Mouse (Mus musculus) spleen, adult 2 months (tissue): ENCODE measurements around the gene Acsm2. TPM values are rescaled to one million over a fixed set of nuclear protein-coding genes. Genes with fewer than 3 reads are reported as not detected.

Source experiments
- DNase-seq, 2 experiments: peaks; one replicate each; pipeline versions ENCODE4 v3.0.0 to v3.0.0-alpha.2; 2012 to 2021; ENCODE audit warnings: low spot score in 2 of 2, low read depth in 1 of 2
- H3K27ac ChIP-seq: fragments of 200-500 bp; 2 replicates; pipeline ENCODE4 v1.5.1; 2012; ENCODE audit warnings: low read length, inconsistent platforms; ENCODE audit not compliant: insufficient read depth
- H3K27me3 ChIP-seq: fragments of 200-500 bp; 2 replicates; pipeline ENCODE4 v1.6.1; 2012; ENCODE audit warnings: mild to moderate bottlenecking, moderate library complexity, low read length, inconsistent platforms; ENCODE audit not compliant: control insufficient read depth, insufficient read depth
- H3K36me3 ChIP-seq: fragments of 200-500 bp; 2 replicates; pipeline ENCODE4 v1.6.1; 2012; ENCODE audit warnings: mild to moderate bottlenecking, low read length, inconsistent platforms; ENCODE audit not compliant: control insufficient read depth, insufficient read depth
- H3K4me1 ChIP-seq: fragments of 200-500 bp; 2 replicates; pipeline ENCODE4 v1.6.1; 2011; ENCODE audit warnings: inconsistent platforms; ENCODE audit not compliant: control insufficient read depth, insufficient read depth, insufficient read length
- H3K4me3 ChIP-seq: fragments of 200-500 bp; 2 replicates; pipeline ENCODE4 v1.5.1; 2011; ENCODE audit warnings: mild to moderate bottlenecking, inconsistent platforms; ENCODE audit not compliant: insufficient read depth, insufficient read length; ENCODE audit errors: extremely low read depth
- CTCF ChIP-seq: fragments of 200-500 bp; IDR thresholded peaks from 2 replicates; pipeline ENCODE4 v1.5.1; 2011; ENCODE audit warnings: mild to moderate bottlenecking, inconsistent platforms; ENCODE audit not compliant: insufficient read depth, insufficient read length, insufficient replicate concordance; ENCODE audit errors: extremely low read depth
- POLR2A ChIP-seq: fragments of 200-500 bp; IDR thresholded peaks from 2 replicates; pipeline ENCODE4 v1.6.1; 2011; ENCODE audit warnings: low read depth, low read length, inconsistent platforms
- WGBS: fragments of 180-500 bp; shearing (Covaris S2); methylation state at CpG from one replicate; pipeline ENCODE4 v1.1.7; 2018; 5-methylcytosine and 5-hydroxymethylcytosine counted together
- polyA plus RNA-seq: library from polyadenylated mRNA; depleted of rRNA; stranded (reverse); fragments of >200 nt; gene quantifications from 2 replicates; pipeline ENCODE4 v1.2.3, GENCODE M21; 2012

Acsm2 gene
- polyA plus RNA-seq, 1 experiment: 0.53 TPM

DNA sequence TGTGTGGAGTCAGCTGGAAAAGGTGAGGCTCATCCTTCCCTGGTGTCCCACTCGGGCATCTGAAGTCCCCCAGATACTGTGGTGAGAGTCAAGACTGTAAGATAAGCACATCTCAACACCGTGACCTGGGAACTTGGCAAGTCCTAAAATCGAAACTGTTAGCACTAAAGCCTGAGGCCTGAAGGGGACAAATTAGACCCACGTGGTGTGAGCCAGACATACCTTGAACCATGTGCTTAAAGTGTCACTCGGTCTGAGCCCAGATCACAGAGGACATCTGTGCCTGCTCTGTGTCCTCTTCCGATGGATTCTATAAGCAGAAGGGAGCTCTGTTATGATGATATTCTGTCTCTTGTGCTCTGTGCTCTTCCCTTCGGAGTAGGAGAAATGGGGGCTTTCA lies 25.5 kb upstream of the Acsm2 start:
- Histone ChIP-seq H3K27me3 (no peaks in the 10 kb centered on the region), H3K36me3 (no peaks in the 10 kb centered on the region), H3K4me1 (no peaks in the 10 kb centered on the region), H3K4me3 (no peak overlapping the region), H3K27ac (no peak overlapping the region)
- no peak for DNase-seq
- TF ChIP-seq CTCF: no peak
- no peak for TF ChIP-seq POLR2A
- 80% methylated on average over 7 of the region's 7 CpGs for WGBS

DNA sequence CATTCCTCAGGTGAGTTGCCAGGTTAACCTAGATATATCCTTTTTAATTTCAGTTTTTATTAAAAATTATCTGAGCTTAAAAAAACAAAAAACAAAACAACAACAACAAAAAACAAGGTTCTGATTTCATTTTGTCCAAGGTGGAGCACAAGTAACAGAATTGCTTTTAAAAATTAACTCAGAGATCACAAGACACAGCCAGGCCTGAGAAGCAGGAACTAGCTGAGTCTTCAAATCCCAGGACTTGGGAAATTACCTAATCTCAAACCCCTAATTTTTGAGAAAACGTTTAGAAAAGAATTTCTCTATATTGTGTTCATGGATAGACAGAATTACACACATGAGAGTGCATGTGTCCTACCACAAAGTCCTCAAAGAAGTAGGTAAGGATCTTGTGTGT lies 21.2 kb upstream of the Acsm2 start:
- Histone ChIP-seq H3K4me3 (no peak overlapping the region), H3K27ac (no peak overlapping the region), H3K36me3 (no peaks in the 10 kb centered on the region), H3K4me1 (no peaks in the 10 kb centered on the region), H3K27me3 (no peaks in the 10 kb centered on the region)
- no peak for TF ChIP-seq CTCF
- no peak for TF ChIP-seq POLR2A
- 52% methylated on average over 1 of the region's 1 CpGs for WGBS
- DNase-seq: no peak

DNA sequence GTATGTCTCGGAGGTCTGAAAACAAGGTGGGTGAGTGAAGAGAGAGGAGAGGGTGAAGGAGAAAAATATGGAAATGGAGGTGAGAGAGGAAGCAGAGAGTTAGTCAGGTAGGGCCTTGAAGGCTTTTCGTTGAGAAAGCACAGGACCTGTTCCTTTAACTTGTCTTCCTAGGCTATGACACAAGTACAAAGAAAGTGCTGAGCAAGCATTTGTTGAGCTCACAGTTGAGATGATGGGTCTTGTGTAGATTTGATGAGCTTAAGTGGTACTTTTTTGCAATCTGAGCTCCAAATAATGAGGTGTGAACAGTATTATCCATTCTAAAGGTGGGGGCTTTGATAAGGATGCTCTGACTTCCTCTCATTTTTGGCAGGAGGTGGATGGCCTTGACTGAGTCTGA lies 19.8 kb upstream of the Acsm2 start:
- WGBS: 58% methylated on average over 2 of the region's 2 CpGs
- TF ChIP-seq CTCF (no peak), POLR2A (no peak)
- no peak for DNase-seq
- Histone ChIP-seq H3K36me3 (no peaks in the 10 kb centered on the region), H3K4me3 (no peak overlapping the region), H3K27ac (no peak overlapping the region), H3K27me3 (no peaks in the 10 kb centered on the region), H3K4me1 (no peaks in the 10 kb centered on the region)

DNA sequence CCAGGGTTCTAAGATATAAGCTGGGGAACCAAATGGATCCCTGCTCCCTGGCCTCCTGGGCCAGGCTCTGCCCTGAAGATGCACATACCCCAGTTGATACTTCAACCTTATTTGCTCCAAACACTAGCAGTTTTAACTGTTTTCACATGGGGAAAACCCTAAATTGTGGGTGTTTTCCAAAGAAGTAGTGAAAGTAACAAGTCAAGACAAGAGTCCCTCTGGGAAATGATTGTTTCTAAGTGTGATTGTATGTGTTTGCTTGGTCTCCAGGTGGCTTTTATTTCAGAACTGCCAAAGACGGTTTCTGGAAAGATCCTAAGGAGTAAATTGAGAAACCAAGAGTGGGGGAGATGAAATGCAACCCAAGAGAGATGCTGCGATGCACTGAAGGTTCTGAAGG lies 11.7 kb upstream of the Acsm2 start:
- Histone ChIP-seq H3K36me3 (no peaks in the 10 kb centered on the region), H3K4me3 (no peak overlapping the region), H3K27ac (no peak overlapping the region), H3K4me1 (no peaks in the 10 kb centered on the region), H3K27me3 (no peaks in the 10 kb centered on the region)
- TF ChIP-seq CTCF (no peak), POLR2A (no peak)
- DNase-seq: no peak
- 74% methylated on average over 2 of the region's 2 CpGs for WGBS

DNA sequence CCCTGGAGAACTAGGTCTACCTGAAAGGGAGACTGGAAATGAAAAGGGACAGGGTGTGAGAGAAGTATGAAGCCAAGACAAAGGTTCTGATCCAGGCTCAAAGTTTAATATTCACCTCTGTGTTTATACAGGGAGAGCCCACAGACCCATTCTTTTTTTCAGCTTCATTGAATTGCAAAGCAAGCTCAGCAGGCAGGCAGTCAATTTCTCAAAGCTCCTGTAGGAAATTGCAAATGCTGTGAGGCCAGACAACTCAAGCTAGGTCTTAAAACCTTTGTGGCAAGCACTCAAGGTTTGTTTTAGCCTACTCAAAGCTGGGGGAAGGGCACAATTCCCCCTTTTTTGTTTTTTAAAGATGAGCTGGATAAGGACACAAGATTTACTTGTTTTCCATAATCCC lies 8.6 kb upstream of the Acsm2 start:
- H3K36me3 ChIP-seq: no peaks in the 10 kb centered on the region
- H3K27ac ChIP-seq: no peak overlapping the region
- no peak for DNase-seq
- TF ChIP-seq CTCF (no peak), POLR2A (no peak)
- H3K27me3 ChIP-seq: no peaks in the 10 kb centered on the region
- H3K4me3 ChIP-seq: no peak overlapping the region
- no peaks in the 10 kb centered on the region for H3K4me1 ChIP-seq

DNA sequence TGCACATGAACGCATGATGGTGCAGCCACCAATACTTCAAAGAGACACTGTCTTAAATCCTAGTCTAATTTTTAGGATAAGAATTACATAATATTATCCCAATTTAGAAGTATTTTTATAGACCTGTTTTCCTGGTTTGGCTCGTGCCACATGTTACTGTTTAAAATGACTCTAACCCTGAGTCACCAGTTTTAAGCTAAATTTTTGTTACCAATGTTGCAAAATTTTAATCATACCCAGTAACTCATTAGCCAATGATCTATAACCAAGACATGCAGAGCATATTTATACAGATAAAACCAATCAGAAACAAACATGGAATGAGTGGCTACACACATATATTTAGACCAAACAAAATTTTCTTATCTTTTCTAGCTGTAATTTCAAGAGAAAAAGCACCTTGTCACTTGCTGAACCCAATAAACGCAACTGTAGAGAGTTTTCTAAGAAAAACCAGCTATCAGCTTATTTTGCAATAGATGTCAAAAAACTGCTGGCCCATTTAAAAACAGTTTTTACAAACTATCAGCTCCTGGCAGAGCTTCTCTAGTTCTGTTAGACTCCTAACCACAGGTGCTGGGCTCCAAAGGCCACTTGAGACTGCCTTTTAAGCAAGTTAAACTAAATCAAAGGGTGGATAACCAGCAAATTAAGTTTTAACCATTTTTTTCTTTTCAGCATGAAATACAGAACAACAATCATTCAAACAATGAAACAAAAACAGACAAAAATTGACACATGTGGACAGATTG lies 3.5 kb upstream of the Acsm2 start:
- WGBS: 85% methylated on average over 3 of the region's 3 CpGs
- H3K27ac ChIP-seq: no peak overlapping the region
- H3K36me3 ChIP-seq: no peaks in the 10 kb centered on the region
- no peaks in the 10 kb centered on the region for H3K4me1 ChIP-seq
- TF ChIP-seq CTCF: no peak
- TF ChIP-seq POLR2A: no peak
- no peak for DNase-seq
- H3K4me3 ChIP-seq: no peak overlapping the region
- no peaks in the 10 kb centered on the region for H3K27me3 ChIP-seq

DNA sequence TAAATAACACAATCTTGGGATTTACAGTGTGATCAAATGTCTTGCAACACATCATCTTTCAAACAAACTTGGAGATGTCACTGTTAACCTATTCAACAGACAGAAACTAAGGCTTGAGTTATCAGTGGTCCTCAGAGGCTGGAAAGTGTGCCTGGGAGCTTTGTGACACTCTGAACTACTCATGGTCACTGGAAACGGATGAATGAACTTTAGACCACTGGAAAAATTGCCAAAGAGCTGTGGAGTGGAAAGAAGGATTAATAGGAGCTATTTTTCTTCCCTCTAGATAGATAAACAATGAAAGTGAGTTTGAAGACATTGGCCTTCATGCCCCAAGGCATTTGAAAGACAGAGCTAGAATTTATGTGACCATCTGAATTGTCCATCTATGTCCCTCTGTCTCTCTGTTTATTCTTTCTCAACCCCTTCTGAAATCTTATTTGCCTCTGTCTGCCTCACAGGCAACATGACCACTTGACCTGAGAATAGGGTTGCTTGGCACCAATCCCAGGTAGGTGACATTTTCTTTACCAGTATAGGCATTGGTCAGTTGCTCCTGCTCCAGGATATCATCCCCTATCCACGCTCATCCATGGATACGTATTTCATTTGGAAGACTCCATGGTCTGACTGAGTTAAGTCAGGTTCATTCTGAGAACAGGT lies 5.8 kb downstream of the Acsm2 start:
- no peak for DNase-seq
- Histone ChIP-seq H3K27ac (no peak overlapping the region), H3K27me3 (no peaks in the 10 kb centered on the region), H3K36me3 (no peaks in the 10 kb centered on the region), H3K4me1 (no peaks in the 10 kb centered on the region), H3K4me3 (no peak overlapping the region)
- 79% methylated on average over 3 of the region's 3 CpGs for WGBS
- TF ChIP-seq CTCF (no peak), POLR2A (no peak)

DNA sequence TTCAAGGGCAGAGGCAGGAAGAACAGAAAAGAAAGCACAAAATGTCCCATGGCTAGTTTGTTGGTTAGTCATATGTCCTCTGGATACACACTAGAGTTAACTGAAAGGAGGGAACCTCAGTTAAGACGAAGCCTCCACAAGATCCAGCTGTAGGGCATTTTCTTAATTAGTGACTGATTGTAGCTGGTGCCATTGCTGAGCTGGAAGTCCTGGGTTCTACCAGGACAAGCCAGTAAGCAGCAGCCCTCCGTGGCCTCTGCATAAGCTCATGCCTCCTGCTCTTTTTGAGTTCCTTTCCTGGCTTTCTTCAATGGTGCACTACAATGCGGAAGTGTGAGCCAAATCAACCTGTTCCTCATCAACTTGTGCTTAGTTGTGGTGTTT lies 6.3 kb downstream of the Acsm2 start:
- H3K4me3 ChIP-seq: no peak overlapping the region
- 79% methylated on average over 3 of the region's 3 CpGs for WGBS
- no peaks in the 10 kb centered on the region for H3K36me3 ChIP-seq
- DNase-seq: no peak
- H3K4me1 ChIP-seq: no peaks in the 10 kb centered on the region
- TF ChIP-seq CTCF (no peak), POLR2A (no peak)
- no peaks in the 10 kb centered on the region for H3K27me3 ChIP-seq
- no peak overlapping the region for H3K27ac ChIP-seq
